Mouse (Mus musculus) stomach, embryonic 16.5 days (tissue): ENCODE measurements at regions not wholly inside any gene's neighbourhood (a gene's known extent, or its start where the extent isn't known, plus 50 kb on each side); places are given as distances from the start of the nearest gene placed in this dataset.

Experiments
- ATAC-seq: fragments of 200-750 bp; cut with Nextera tagmentation; 2 replicates; pipeline ENCODE4 v1.8.0; 2017; ENCODE audit warnings: moderate number of reproducible peaks, moderate TSS enrichment; ENCODE audit not compliant: insufficient read depth, low FRiP score
- H3K27ac ChIP-seq: fragments of 300-500 bp; sonication (generic); 2 replicates; pipeline ENCODE4 v1.5.1; 2014; ENCODE audit warnings: low read length
- H3K27me3 ChIP-seq: fragments of 300-500 bp; sonication (generic); 2 replicates; pipeline ENCODE4 v1.6.1; 2014; ENCODE audit warnings: low read length, control low read depth, mixed read lengths; ENCODE audit not compliant: control insufficient read depth, insufficient read depth
- H3K36me3 ChIP-seq: fragments of 300-500 bp; sonication (generic); 2 replicates; pipeline ENCODE4 v1.6.1; 2014; ENCODE audit warnings: low read length; ENCODE audit not compliant: control insufficient read depth, insufficient read depth
- H3K4me1 ChIP-seq: fragments of 300-500 bp; sonication (generic); 2 replicates; pipeline ENCODE4 v1.6.1; 2014; ENCODE audit warnings: low read length, control low read depth, mixed read lengths; ENCODE audit not compliant: control insufficient read depth, insufficient read depth
- H3K4me2 ChIP-seq: fragments of 300-500 bp; sonication (generic); 2 replicates; pipeline ENCODE4 v1.6.1; 2014; ENCODE audit warnings: low read depth, low read length, mixed read lengths
- H3K4me3 ChIP-seq: fragments of 300-500 bp; sonication (generic); replicated peaks from 2 replicates; pipeline ENCODE4 v1.5.1; 2014; ENCODE audit warnings: mild to moderate bottlenecking, low read length
- H3K9ac ChIP-seq: fragments of 300-500 bp; sonication (generic); 2 replicates; pipeline ENCODE4 v1.6.1; 2014; ENCODE audit warnings: low read length
- H3K9me3 ChIP-seq: fragments of 300-500 bp; sonication (generic); replicated peaks from 2 replicates; pipeline ENCODE4 v1.6.1; 2016; ENCODE audit warnings: low read length, control low read depth; ENCODE audit not compliant: control insufficient read depth
- WGBS: fragments of 180-500 bp; shearing (Covaris S2); extraction: QIAGEN DNeasy Blood & Tissue Kit; methylation state at CpG from one replicate; pipeline ENCODE4 v1.1.7; 2014; 5-methylcytosine and 5-hydroxymethylcytosine counted together

DNA sequence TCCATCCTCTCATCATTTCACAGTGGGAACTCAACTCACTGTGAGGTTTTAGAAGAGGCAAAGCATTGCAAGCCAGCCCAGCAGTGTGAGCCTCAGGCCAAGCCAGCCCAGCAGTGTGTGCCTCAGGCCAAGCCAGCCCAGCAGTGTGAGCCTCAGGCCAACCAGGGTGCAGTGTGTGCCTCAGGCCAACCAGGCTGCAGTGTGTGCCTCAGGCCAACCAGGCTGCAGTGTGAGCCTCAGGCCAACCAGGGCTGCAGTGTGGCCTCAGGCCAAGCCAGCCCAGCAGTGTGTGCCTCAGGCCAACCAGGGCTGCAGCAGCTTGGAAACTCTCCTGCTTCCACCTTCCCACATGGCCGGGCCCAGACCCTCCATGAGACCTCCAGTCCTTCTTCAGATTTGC, 227.1 kb upstream of the Zmiz1 start:
- WGBS, result 67% methylated on average over 1 of the region's 1 CpGs
- Histone ChIP-seq H3K9me3 (no peaks in the 10 kb centered on the region), H3K36me3 (no peaks in the 10 kb centered on the region), H3K27ac (peak overlapping the region; percentile 51; the same call in 1 of the 2 replicates), H3K4me3 (no peak overlapping the region), H3K4me1 (peaks cover 40% of the 10 kb centered on the region), H3K9ac (no peak overlapping the region; the same call in 1 of the 2 replicates), H3K4me2 (no peak overlapping the region), H3K27me3 (no peaks in the 10 kb centered on the region)
- ATAC-seq, result peak; percentile 47; the same call in 1 of the 2 replicates

DNA sequence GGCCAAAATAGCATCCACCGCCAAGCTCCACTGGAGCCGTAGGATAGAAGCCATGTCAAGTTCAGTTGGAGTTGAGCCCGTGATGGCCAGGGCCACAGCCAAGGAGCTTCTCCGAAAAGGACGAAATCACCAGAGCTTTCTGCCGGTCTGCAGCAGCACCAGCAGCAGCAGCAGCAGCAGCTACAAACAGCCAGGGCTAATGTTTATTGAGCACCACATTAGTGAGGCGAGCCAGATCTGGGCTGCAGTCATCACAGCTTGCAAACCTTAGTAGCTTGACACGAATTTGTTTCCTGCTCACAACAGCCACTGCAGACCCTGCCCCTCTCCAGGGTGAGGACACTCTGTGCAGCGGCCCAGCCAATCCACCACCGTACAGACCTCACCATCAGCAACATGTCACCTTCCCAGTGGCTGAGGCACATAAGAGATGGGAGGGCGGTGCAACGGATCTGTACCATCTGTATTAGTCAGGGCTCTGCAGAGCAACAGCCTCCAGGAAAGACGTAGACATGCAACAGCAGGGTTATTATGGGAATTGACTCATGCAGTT, 222.5 kb upstream of the Zmiz1 start:
- no peaks in the 10 kb centered on the region for H3K27me3 ChIP-seq
- no peak overlapping the region for H3K4me3 ChIP-seq
- peak overlapping the region; percentile 60 for H3K27ac ChIP-seq
- no peak overlapping the region for H3K4me2 ChIP-seq
- H3K36me3 ChIP-seq, result no peaks in the 10 kb centered on the region
- H3K4me1 ChIP-seq, result peaks cover 11% of the 10 kb centered on the region
- H3K9ac ChIP-seq, result no peak overlapping the region
- 47% methylated on average over 13 of the region's 13 CpGs for WGBS
- ATAC-seq, result peak; percentile 46; the same call in 1 of the 2 replicates
- H3K9me3 ChIP-seq, result no peaks in the 10 kb centered on the region

DNA sequence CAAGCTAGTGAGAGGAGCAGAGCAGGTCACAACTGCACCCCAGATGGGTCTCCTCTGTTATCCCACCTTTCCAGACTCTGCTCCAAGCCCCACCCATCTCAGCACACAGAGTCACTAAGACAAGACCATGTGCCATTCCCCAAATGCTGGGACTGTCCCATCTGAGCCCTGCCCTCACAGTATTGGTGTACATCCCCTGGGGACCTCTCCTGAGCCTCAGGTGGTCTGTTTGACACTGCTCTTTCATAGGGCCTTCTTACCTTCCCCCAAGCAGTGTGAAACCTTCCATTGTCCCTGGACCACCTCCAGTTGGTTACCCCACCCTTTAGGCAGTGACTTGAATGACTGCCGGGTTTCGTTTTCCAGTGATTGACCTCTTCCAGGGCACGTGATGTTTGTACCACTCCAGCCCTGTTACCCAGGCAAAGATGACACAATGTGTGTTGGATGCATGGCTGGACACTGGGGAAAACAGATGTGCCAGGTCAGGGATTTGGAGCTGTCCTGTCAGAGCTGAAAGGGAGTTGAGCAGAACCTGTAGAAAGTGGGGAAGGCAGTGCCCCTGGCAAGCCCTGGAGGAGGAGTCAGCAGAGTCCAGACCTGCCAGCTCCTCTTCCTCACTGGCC, 219.5 kb upstream of the Zmiz1 start:
- H3K4me2 ChIP-seq, result no peak overlapping the region
- H3K4me3 ChIP-seq, result no peak overlapping the region
- no peaks in the 10 kb centered on the region for H3K9me3 ChIP-seq
- peaks cover 14% of the 10 kb centered on the region for H3K4me1 ChIP-seq
- H3K36me3 ChIP-seq, result no peaks in the 10 kb centered on the region
- ATAC-seq, result no peak
- no peaks in the 10 kb centered on the region for H3K27me3 ChIP-seq
- no peak overlapping the region for H3K9ac ChIP-seq
- WGBS, result 64% methylated on average over 3 of the region's 3 CpGs
- no peak overlapping the region for H3K27ac ChIP-seq

DNA sequence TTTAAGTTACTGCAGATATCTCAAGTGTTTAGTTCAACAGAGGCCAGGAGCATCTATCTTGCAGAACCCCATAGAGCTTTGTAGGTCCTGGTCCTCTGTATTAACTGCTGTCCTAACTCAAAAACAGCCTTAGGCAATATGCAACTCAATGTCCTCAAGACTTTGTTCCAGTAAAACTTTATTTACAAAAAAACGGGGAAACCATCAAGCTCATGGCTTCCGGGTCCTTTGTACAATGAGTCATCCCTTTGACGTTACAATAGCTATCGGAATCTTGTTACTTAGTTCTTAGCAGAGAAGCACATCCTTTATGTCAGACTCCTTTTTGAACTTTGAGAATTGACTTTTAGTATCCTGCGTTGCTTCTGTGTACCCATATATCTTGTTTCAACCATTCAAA, 216.2 kb upstream of the Zmiz1 start:
- Histone ChIP-seq H3K4me3 (no peak overlapping the region), H3K9ac (no peak overlapping the region), H3K27ac (peak overlapping the region; percentile 25; the same call in 1 of the 2 replicates), H3K4me2 (no peak overlapping the region), H3K36me3 (no peaks in the 10 kb centered on the region), H3K9me3 (no peaks in the 10 kb centered on the region), H3K27me3 (no peaks in the 10 kb centered on the region), H3K4me1 (peaks cover 10% of the 10 kb centered on the region)
- 46% methylated on average over 5 of the region's 5 CpGs for WGBS
- no peak for ATAC-seq

DNA sequence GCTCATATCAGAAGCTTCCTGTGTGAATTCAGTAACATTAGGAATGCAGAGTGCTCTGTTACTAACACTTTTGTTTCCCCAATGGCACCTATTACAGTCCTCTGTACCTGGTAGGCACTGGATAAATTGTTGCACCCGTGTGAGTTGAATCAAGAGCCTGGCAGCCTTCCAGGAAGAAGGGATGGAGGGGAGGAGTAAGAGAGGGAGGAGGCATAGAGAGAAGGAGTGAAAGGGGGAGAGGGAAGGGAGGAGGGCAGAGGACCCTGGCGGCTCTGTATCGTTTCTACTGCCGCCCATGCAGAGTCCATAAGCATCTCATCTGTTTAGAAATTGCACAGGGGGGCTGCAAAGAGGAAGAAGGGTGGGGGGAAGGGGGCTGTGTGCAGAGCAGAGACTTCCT, 215.7 kb upstream of the Zmiz1 start:
- Histone ChIP-seq H3K36me3 (no peaks in the 10 kb centered on the region), H3K4me1 (peaks cover 10% of the 10 kb centered on the region), H3K9me3 (no peaks in the 10 kb centered on the region), H3K27ac (peak overlapping the region; percentile 25; the same call in 1 of the 2 replicates), H3K4me2 (no peak overlapping the region), H3K9ac (0 out of 2 replicates have a peak overlapping the region, but pooled peaks have one; percentile 17), H3K4me3 (no peak overlapping the region), H3K27me3 (no peaks in the 10 kb centered on the region)
- WGBS, result 15% methylated on average over 4 of the region's 4 CpGs
- ATAC-seq, result peak; percentile 21; the same call in 1 of the 2 replicates

DNA sequence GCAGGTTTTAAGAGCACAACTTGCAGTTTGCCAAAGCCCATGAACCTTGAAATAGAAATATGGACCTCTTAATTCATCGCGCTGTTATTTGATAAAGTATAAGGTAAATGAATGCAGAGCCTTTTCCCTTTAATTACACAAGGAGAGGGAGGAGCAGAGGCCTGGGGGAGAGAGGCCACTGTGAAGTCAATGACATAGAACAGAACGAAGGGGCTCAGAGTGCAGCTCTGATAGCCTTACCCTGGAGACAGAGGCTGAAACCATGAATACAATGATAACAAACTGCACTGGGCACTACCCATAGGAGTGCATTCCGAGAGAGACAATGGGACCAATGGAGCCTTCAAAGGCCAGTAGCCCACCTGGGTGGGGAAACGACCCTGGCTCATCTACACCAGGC, 215.3 kb upstream of the Zmiz1 start:
- 49% methylated on average over 5 of the region's 5 CpGs for WGBS
- H3K9me3 ChIP-seq, result no peaks in the 10 kb centered on the region
- ATAC-seq, result no peak
- no peaks in the 10 kb centered on the region for H3K36me3 ChIP-seq
- 0 out of 2 replicates have a peak overlapping the region, but pooled peaks have one; percentile 17 for H3K9ac ChIP-seq
- H3K27ac ChIP-seq, result peak overlapping the region; percentile 25; the same call in 1 of the 2 replicates
- no peak overlapping the region for H3K4me2 ChIP-seq
- peaks cover 10% of the 10 kb centered on the region for H3K4me1 ChIP-seq
- no peak overlapping the region for H3K4me3 ChIP-seq
- H3K27me3 ChIP-seq, result no peaks in the 10 kb centered on the region

DNA sequence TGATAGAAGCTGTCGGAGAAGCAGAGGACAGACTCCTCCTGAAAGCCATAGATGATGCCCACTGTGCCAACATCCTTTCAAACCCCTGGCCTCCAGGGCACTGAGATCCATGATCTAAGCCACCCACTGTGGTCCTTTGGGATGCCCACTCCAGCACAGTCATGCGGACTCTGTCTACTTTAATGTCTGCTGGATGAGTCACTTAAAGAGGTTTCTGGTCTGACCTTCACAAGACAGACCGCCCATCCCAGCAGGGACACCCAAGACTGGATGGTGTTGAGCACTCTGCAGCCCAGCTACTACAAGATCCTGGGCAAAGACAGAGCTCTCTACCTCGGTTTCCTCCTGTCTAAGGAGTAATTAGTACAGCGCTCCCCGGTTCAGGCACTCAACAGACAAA, 214.1 kb upstream of the Zmiz1 start:
- Histone ChIP-seq H3K27ac (no peak overlapping the region), H3K9ac (no peak overlapping the region), H3K36me3 (no peaks in the 10 kb centered on the region), H3K4me2 (no peak overlapping the region), H3K4me1 (peaks cover 10% of the 10 kb centered on the region), H3K4me3 (no peak overlapping the region), H3K27me3 (no peaks in the 10 kb centered on the region), H3K9me3 (no peaks in the 10 kb centered on the region)
- 91% methylated on average over 6 of the region's 6 CpGs for WGBS
- no peak for ATAC-seq

DNA sequence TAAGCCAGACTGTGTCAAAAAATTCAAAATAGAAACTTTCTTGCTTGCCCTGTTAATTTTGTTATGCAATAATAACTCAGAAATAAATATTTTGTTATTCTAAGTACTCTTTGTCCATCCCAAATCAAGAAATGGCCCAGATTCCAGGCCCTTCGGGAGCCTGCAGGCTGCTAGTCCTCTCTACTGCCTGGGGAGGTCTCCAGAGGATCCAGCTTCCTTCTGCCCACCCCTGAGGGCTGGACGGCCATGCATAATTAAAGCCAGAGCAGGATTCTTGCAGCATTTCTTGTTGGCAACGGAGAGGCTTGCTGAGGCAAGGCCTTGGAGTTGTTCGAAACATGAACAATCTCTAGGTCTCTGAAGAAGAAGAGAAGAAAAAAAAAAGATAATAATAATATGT, 213.3 kb upstream of the Zmiz1 start:
- WGBS, result 66% methylated on average over 4 of the region's 4 CpGs
- Histone ChIP-seq H3K27me3 (no peaks in the 10 kb centered on the region), H3K4me2 (no peak overlapping the region), H3K9ac (no peak overlapping the region), H3K4me3 (no peak overlapping the region), H3K9me3 (no peaks in the 10 kb centered on the region), H3K36me3 (no peaks in the 10 kb centered on the region), H3K27ac (no peak overlapping the region), H3K4me1 (peaks cover 10% of the 10 kb centered on the region)
- ATAC-seq, result no peak

DNA sequence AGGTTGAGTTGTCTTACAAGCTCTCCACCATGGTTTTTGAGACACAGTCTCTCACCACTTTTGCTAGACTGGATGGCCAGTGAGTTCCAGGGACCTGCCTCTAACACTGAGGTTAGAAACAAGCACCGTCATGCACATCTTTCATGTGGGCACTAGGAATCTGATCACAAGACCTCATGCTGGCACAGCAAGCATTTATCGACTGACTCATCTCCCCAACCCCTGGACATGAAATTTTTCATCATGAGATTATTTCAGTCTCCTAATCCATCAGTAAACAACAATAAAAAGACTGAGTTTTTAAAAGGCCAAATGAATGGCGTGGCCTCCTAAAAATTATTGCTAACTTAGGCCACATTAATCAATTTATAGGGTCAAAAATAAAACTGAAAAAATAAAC, 210.0 kb upstream of the Zmiz1 start:
- Histone ChIP-seq H3K27me3 (no peaks in the 10 kb centered on the region), H3K4me3 (no peak overlapping the region), H3K9me3 (no peaks in the 10 kb centered on the region), H3K4me2 (no peak overlapping the region), H3K36me3 (no peaks in the 10 kb centered on the region), H3K4me1 (no peaks in the 10 kb centered on the region), H3K9ac (no peak overlapping the region), H3K27ac (no peak overlapping the region)
- 81% methylated on average over 3 of the region's 3 CpGs for WGBS
- ATAC-seq, result no peak
